Mouse (Mus musculus): Measurements from ENCODE around the gene Bcr. TPM values are rescaled to one million over a fixed set of nuclear protein-coding genes. Genes with fewer than 3 reads are reported as not detected.

Bcr gene
- polyA plus RNA-seq, 1 experiment from 2014 or later = 1.8 TPM

DNA sequence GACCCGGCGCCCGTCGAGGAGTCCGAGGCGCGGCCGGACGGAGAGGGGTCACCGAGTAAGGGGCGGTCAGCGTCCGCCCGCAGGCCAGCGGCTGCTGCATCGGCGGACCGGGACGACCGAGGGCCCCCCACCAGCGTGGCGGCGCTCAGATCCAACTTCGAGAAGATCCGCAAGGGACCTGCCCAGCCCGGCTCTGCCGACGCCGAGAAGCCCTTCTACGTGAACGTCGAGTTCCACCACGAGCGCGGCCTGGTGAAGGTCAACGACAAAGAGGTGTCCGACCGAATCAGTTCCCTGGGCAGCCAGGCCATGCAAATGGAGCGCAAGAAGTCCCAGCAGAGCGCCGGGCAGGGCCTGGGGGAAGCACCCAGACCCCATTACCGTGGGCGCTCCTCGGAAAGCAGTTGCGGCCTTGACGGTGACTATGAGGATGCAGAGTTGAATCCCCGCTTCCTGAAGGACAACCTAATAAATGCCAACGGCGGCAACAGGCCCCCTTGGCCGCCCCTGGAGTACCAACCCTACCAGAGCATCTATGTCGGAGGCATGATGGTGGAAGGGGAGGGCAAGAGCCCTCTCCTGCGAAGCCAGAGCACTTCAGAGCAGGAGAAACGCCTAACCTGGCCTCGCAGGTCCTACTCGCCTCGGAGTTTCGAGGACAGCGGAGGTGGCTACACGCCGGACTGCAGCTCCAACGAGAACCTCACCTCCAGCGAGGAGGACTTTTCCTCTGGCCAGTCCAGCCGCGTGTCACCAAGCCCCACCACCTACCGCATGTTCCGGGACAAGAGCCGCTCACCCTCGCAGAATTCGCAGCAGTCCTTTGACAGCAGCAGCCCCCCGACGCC is 1.2 kb downstream of the Bcr start:
- no peak for ATAC-seq (ENCODE audit: low read depth)

DNA sequence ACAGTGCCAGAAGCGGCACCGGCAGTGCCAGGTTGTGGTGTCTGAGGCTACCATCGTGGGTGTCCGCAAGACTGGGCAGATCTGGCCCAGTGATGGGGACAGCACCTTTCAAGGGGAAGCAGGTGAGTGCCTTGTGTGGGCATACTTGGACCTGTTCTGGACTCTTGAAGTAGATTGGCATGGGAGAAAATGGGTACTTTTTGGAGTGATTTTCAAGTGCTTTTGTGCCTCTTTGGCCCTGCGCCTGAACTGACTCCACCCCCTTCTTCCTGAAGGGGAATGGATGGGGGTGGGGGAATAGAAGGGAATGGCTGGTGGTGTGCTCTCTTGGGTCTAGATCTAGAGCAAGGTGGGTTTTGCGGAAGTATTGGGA is 1.8 kb downstream of the Bcr start:
- peak overlapping the region; percentile 68 for H3K4me3 ChIP-seq (ENCODE audit: low read depth, low read length)
- peaks cover 9% of the 10 kb centered on the region for H3K4me1 ChIP-seq (ENCODE audit: control insufficient read depth, low read depth, low read length)
- no peaks in the 10 kb centered on the region for H3K36me3 ChIP-seq (ENCODE audit: control insufficient read depth, insufficient read depth)
- H3K27me3 ChIP-seq (ENCODE audit: control insufficient read depth, insufficient read depth, low read depth, low read length) = peaks cover 35% of the 10 kb centered on the region
- 10% methylated on average over 6 of the region's 6 CpGs for WGBS (ENCODE audit: insufficient replicate concordance)
- peak overlapping the region; percentile 50 for H3K4me2 ChIP-seq (ENCODE audit: low read depth, low read length)
- no peak for ATAC-seq (ENCODE audit: low read depth)
- H3K27ac ChIP-seq (ENCODE audit: low read length) = no peak overlapping the region
- H3K9ac ChIP-seq (ENCODE audit: low read depth, low read length) = peak overlapping the region; percentile 4; the same call in 1 of the 2 replicates
- no peaks in the 10 kb centered on the region for H3K9me3 ChIP-seq (replicated peaks; ENCODE audit: control insufficient read depth, low read length)

More for the DNA sequence above, 1.2 kb downstream of the Bcr start:
- Histone ChIP-seq H3K4me3 (ENCODE audit: low read depth, low read length) (peak overlapping the region; percentile 68), H3K9me3 (replicated peaks; ENCODE audit: control insufficient read depth, low read length) (no peaks in the 10 kb centered on the region), H3K36me3 (ENCODE audit: control insufficient read depth, insufficient read depth) (no peaks in the 10 kb centered on the region), H3K27ac (ENCODE audit: low read length) (no peak overlapping the region), H3K9ac (ENCODE audit: low read depth, low read length) (peak overlapping the region; percentile 61), H3K27me3 (ENCODE audit: control insufficient read depth, insufficient read depth, low read depth, low read length) (peaks cover 35% of the 10 kb centered on the region), H3K4me2 (ENCODE audit: low read depth, low read length) (peak overlapping the region; percentile 50), H3K4me1 (ENCODE audit: control insufficient read depth, low read depth, low read length) (peaks cover 9% of the 10 kb centered on the region)
- 2% methylated on average over 71 of the region's 71 CpGs for WGBS (ENCODE audit: insufficient replicate concordance)

DNA sequence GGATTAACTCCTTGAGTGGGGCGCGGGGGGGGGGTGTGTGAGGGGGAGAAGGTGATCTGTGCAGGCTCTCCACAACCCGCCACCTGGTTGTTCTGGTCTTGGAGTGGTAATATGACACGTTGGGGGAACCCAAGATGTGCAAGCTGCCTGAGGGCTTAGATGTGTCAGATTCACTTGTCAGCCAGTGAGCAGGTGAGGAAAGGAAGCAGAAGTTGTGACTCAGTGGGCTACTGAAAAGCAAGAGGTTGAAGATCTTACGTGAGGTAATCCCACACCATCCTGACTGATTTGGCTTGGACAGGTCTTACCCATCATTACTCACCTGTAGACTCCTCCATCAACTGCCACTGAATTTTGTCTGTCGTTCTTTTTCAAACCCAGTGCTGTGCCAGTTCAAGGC is 2.2 kb downstream of the Bcr start:
- H3K4me2 ChIP-seq (ENCODE audit: low read depth, low read length) = peak overlapping the region; percentile 50
- H3K9ac ChIP-seq (ENCODE audit: low read depth, low read length) = no peak overlapping the region
- peaks cover 35% of the 10 kb centered on the region for H3K27me3 ChIP-seq (ENCODE audit: control insufficient read depth, insufficient read depth, low read depth, low read length)
- no peak for ATAC-seq (ENCODE audit: low read depth)
- peaks cover 9% of the 10 kb centered on the region for H3K4me1 ChIP-seq (ENCODE audit: control insufficient read depth, low read depth, low read length)
- no peaks in the 10 kb centered on the region for H3K9me3 ChIP-seq (replicated peaks; ENCODE audit: control insufficient read depth, low read length)
- WGBS (ENCODE audit: insufficient replicate concordance) = 25% methylated on average over 6 of the region's 6 CpGs
- H3K4me3 ChIP-seq (ENCODE audit: low read depth, low read length) = peak overlapping the region; percentile 68
- H3K36me3 ChIP-seq (ENCODE audit: control insufficient read depth, insufficient read depth) = no peaks in the 10 kb centered on the region
- no peak overlapping the region for H3K27ac ChIP-seq (ENCODE audit: low read length)

DNA sequence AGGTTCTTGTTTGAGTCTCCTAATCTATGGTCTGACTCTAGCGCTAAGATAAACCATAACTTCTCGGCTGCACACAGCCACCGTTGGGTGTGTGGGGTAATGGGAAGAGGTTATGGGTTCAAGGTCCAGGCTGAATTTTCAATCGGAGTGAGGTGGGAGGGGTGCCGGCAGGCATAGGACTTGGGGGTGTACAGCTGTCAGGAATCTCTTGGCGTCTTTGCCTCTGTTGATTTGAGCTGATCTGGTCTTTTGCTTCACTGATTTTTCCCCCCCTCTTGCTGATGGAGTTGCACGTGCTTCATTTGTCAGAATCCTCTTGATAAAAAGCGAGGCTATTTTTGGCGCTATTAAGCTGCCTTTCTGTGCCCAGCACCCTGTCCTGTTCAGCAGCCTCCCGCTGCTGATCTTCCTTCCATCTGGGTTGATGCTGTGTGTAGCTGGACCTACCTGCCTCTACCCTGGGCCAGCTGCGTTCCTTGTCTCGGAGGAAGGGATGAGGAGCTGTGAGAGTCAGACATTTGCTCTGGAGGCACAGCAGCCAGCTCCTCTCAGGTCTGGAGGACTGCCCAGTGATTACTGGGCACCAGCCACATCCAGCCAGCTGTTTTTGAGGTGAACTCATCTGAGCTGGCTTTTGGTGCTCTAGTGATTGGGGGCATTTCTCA is 3.0 kb downstream of the Bcr start:
- no peaks in the 10 kb centered on the region for H3K9me3 ChIP-seq (replicated peaks; ENCODE audit: control insufficient read depth, low read length)
- 39% methylated on average over 12 of the region's 12 CpGs for WGBS (ENCODE audit: insufficient replicate concordance)

DNA sequence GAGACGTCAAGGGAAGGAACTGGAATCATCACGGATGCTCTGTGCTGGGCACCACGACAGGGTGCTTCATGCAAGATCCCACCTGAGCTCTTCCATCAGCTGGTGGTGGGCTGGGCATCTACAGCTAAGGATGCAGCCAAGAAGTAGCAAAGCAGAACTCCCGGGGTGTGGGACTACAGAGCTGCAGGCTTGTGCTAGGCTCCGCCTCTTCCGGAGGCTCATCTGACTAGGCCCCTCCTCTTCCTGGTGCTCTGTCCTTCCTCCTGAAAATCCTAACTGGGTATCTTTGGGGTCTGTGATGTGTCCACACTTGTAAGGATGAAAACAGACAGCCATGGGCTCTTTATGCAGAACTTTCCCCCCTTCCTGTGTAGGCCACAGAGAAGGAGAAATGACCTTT is 5.3 kb downstream of the Bcr start:
- ATAC-seq (ENCODE audit: low read depth) = no peak
- no peak overlapping the region for H3K27ac ChIP-seq (ENCODE audit: low read length)
- no peak overlapping the region for H3K4me2 ChIP-seq (ENCODE audit: low read depth, low read length)
- no peak overlapping the region for H3K9ac ChIP-seq (ENCODE audit: low read depth, low read length)
- no peaks in the 10 kb centered on the region for H3K36me3 ChIP-seq (ENCODE audit: control insufficient read depth, insufficient read depth)
- H3K27me3 ChIP-seq (ENCODE audit: control insufficient read depth, insufficient read depth, low read depth, low read length) = peaks cover 22% of the 10 kb centered on the region
- H3K4me3 ChIP-seq (ENCODE audit: low read depth, low read length) = no peak overlapping the region
- H3K4me1 ChIP-seq (ENCODE audit: control insufficient read depth, low read depth, low read length) = peaks cover 13% of the 10 kb centered on the region
- WGBS (ENCODE audit: insufficient replicate concordance) = 60% methylated on average over 6 of the region's 6 CpGs
- H3K9me3 ChIP-seq (replicated peaks; ENCODE audit: control insufficient read depth, low read length) = no peaks in the 10 kb centered on the region

More for the DNA sequence above, 3.0 kb downstream of the Bcr start:
- 0 out of 2 replicates have a peak overlapping the region, but pooled peaks have one; percentile 68 for H3K4me3 ChIP-seq (ENCODE audit: low read depth, low read length)
- H3K4me2 ChIP-seq (ENCODE audit: low read depth, low read length) = peak overlapping the region; percentile 50
- ATAC-seq (ENCODE audit: low read depth) = no peak
- peaks cover 12% of the 10 kb centered on the region for H3K4me1 ChIP-seq (ENCODE audit: control insufficient read depth, low read depth, low read length)
- H3K27ac ChIP-seq (ENCODE audit: low read length) = no peak overlapping the region
- H3K27me3 ChIP-seq (ENCODE audit: control insufficient read depth, insufficient read depth, low read depth, low read length) = peaks cover 35% of the 10 kb centered on the region
- no peaks in the 10 kb centered on the region for H3K36me3 ChIP-seq (ENCODE audit: control insufficient read depth, insufficient read depth)
- no peak overlapping the region for H3K9ac ChIP-seq (ENCODE audit: low read depth, low read length)

DNA sequence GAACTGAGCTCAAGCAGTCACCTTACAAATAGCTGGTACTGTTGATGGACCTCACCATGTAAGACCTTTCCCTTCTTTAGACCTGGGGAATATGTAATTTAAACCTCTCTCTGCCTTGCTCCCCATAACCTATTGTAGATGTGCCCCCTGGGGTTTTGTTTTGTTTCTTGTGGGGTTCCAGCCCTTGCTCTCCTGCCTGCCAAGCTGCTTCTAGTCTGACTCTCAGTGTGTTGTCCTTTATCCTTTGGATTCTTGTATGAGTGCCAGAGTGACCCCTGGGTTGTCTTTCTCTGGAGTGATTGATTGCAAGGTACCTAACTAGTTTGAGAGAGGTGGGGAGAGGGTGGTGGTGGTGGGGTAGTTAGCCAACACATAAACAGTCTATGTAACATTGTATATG is 7.1 kb downstream of the Bcr start:
- Histone ChIP-seq H3K9ac (ENCODE audit: low read depth, low read length) (no peak overlapping the region), H3K36me3 (ENCODE audit: control insufficient read depth, insufficient read depth) (no peaks in the 10 kb centered on the region), H3K9me3 (replicated peaks; ENCODE audit: control insufficient read depth, low read length) (no peaks in the 10 kb centered on the region), H3K4me3 (ENCODE audit: low read depth, low read length) (no peak overlapping the region), H3K4me2 (ENCODE audit: low read depth, low read length) (no peak overlapping the region), H3K27ac (ENCODE audit: low read length) (no peak overlapping the region), H3K4me1 (ENCODE audit: control insufficient read depth, low read depth, low read length) (peaks cover 13% of the 10 kb centered on the region), H3K27me3 (ENCODE audit: control insufficient read depth, insufficient read depth, low read depth, low read length) (peaks cover 4% of the 10 kb centered on the region)
- ATAC-seq (ENCODE audit: low read depth) = no peak

DNA sequence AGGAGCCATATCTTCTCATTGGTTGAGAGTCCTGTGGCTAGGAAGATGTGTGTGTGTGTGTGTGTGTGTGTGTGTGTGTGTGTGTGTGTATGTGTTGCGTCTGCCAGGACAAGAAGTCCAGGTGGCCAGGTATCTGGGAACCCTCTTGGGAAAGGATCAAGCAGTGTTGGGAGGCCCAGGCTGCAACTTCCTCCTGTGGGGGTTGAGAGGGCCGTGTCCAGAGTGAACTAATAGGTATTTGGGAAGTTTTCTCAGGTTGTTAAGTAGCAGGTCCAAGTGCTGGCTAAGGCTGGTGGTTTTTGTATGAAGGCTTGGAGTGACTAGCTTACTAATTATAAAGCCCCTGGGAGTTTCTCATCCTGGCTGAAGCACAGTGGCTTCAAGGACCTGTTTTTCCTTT is 7.7 kb downstream of the Bcr start:
- Histone ChIP-seq H3K36me3 (ENCODE audit: control insufficient read depth, insufficient read depth) (no peaks in the 10 kb centered on the region), H3K4me3 (ENCODE audit: low read depth, low read length) (no peak overlapping the region), H3K27me3 (ENCODE audit: control insufficient read depth, insufficient read depth, low read depth, low read length) (no peaks in the 10 kb centered on the region), H3K9ac (ENCODE audit: low read depth, low read length) (no peak overlapping the region), H3K27ac (ENCODE audit: low read length) (0 out of 2 replicates have a peak overlapping the region, but pooled peaks have one; percentile 14), H3K4me1 (ENCODE audit: control insufficient read depth, low read depth, low read length) (peaks cover 13% of the 10 kb centered on the region), H3K4me2 (ENCODE audit: low read depth, low read length) (peak overlapping the region; percentile 6; the same call in 1 of the 2 replicates), H3K9me3 (replicated peaks; ENCODE audit: control insufficient read depth, low read length) (no peaks in the 10 kb centered on the region)
- ATAC-seq (ENCODE audit: low read depth) = no peak
- 27% methylated on average over 2 of the region's 2 CpGs for WGBS (ENCODE audit: insufficient replicate concordance)

DNA sequence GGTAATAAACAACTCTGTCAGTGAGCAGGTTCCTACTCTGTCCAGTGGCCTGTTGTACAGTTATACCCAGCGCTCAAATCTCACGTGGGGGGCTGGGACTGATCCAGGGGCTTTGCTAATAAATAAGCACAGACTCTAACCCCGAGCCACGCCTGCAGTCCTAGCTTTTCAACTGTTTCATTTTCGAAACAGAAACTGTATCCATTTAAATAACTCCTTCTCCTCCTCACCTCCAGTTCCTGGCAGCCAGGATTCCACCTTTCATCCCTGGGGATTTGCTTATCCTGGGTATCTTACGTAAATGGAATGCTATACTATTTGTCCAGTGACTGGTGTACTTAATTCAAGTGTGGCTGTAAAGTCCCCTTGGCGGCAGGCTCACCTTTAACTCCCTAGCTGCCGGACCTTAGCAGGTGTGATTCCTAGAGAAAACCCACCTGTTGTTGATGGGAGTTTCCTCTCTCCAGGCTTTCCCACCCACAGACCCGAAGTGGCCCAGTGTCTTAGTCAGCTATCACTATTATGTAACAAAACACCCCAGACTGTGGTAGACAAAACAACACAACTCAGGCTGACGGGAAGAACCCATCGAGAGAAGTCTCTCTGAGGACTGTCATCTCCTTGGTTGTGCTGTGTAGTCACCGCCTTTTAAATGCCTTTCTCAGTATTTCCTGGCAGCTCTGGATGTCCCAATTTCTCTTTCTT is 8.4 kb downstream of the Bcr start:
- H3K4me2 ChIP-seq (ENCODE audit: low read depth, low read length) = peak overlapping the region; percentile 32; the same call in 1 of the 2 replicates
- peak overlapping the region; percentile 19; the same call in 1 of the 2 replicates for H3K4me3 ChIP-seq (ENCODE audit: low read depth, low read length)
- ATAC-seq (ENCODE audit: low read depth) = peak; percentile 69

More for the DNA sequence above, 8.4 kb downstream of the Bcr start:
- H3K9ac ChIP-seq (ENCODE audit: low read depth, low read length) = no peak overlapping the region
- peak overlapping the region; percentile 48 for H3K27ac ChIP-seq (ENCODE audit: low read length)
- no peaks in the 10 kb centered on the region for H3K9me3 ChIP-seq (replicated peaks; ENCODE audit: control insufficient read depth, low read length)
- peaks cover 10% of the 10 kb centered on the region for H3K4me1 ChIP-seq (ENCODE audit: control insufficient read depth, low read depth, low read length)
- no peaks in the 10 kb centered on the region for H3K27me3 ChIP-seq (ENCODE audit: control insufficient read depth, insufficient read depth, low read depth, low read length)
- 39% methylated on average over 12 of the region's 12 CpGs for WGBS (ENCODE audit: insufficient replicate concordance)
- H3K36me3 ChIP-seq (ENCODE audit: control insufficient read depth, insufficient read depth) = no peaks in the 10 kb centered on the region
